Comparison of ENCODE assay signal across 9 mouse cellular contexts in genomic region chrX:103026256-103027028, GRCm38 (mm10).
DNase-seq lines count a peak whose midpoint lies in the region; ATAC-seq and TF ChIP-seq lines count a peak whose summit lies in the region.
"Had no signal": no experiment of that assay in that cellular context is flagged by ENCODE, and none has a peak within 500 bp of the region (broad histone marks: within the 10 kb centered on the region; RNA-seq: fewer than 3 reads in every experiment).

No protein-coding gene starts in this region.

- peak overlapping the region; percentile 50 for H3K9ac ChIP-seq in embryonic facial prominence, embryonic 12.5 days
- no peak overlapping the region for H3K9ac ChIP-seq in hindbrain, embryonic 13.5 days
- H3K9ac ChIP-seq in liver, embryonic 11.5 days (ENCODE audit: low read depth, low read length), result no peak overlapping the region

- H3ac ChIP-seq in myocyte (ENCODE audit: control insufficient read depth, insufficient read length), result no peak overlapping the region

- H3K4me1 ChIP-seq in embryonic facial prominence, embryonic 12.5 days, result no peaks in the 10 kb centered on the region
- H3K4me1 ChIP-seq in hindbrain, embryonic 13.5 days (replicated peaks), result no peaks in the 10 kb centered on the region
- no peaks in the 10 kb centered on the region for H3K4me1 ChIP-seq in liver, embryonic 11.5 days (replicated peaks; ENCODE audit: control insufficient read depth, insufficient read depth, low read length)

- H3K79me2 ChIP-seq in myocyte (ENCODE audit: control insufficient read depth, insufficient read depth), result no peaks in the 10 kb centered on the region

- TF ChIP-seq POLR2A in myocyte (IDR thresholded peaks at IDR 0.05; ENCODE audit: insufficient read length, low read depth), result no peak

- DNase-seq in cerebellum, postnatal 14 days, result peak; percentile 8 to 25
- no peak for DNase-seq in cerebellum, adult 8-10 months
- peak; percentile 59 for DNase-seq in liver, embryonic 11.5 days (ENCODE audit: low spot score)
- DNase-seq in urinary bladder, adult 2 months (ENCODE audit: low spot score), result no peak
- DNase-seq in frontal cortex, postnatal 10 days (ENCODE audit: low spot score in 2 of 2), result no peak

- H3K27ac ChIP-seq in embryonic facial prominence, embryonic 12.5 days, result peak overlapping the region; percentile 84
- H3K27ac ChIP-seq in hindbrain, embryonic 13.5 days, result no peak overlapping the region
- 0 out of 2 replicates have a peak overlapping the region, but pooled peaks have one; percentile 4 for H3K27ac ChIP-seq in liver, embryonic 11.5 days (ENCODE audit: low read depth, low read length)
- H3K27ac ChIP-seq: heart, adult 2 months had no signal

- 14% methylated on average over 21 of the region's 22 CpGs for WGBS in embryonic facial prominence, embryonic 12.5 days
- 14% methylated on average over 19 of the region's 22 CpGs for WGBS in hindbrain, embryonic 13.5 days
- WGBS in liver, embryonic 11.5 days, result 11% methylated on average over 22 of the region's 22 CpGs

- H3K4me2 ChIP-seq in embryonic facial prominence, embryonic 12.5 days (replicated peaks), result peak overlapping the region; percentile 44
- H3K4me2 ChIP-seq in hindbrain, embryonic 13.5 days, result peak overlapping the region; percentile 44
- H3K4me2 ChIP-seq in liver, embryonic 11.5 days, result peak overlapping the region; percentile 54
- H3K4me2 ChIP-seq in myocyte (ENCODE audit: low read depth), result peak overlapping the region; percentile 18

- H3K36me3 ChIP-seq in embryonic facial prominence, embryonic 12.5 days, result no peaks in the 10 kb centered on the region
- H3K36me3 ChIP-seq in hindbrain, embryonic 13.5 days, result no peaks in the 10 kb centered on the region
- H3K36me3 ChIP-seq in liver, embryonic 11.5 days (ENCODE audit: control insufficient read depth, insufficient read depth, low read length), result no peaks in the 10 kb centered on the region
- H3K36me3 ChIP-seq in myocyte (ENCODE audit: control insufficient read depth, insufficient read depth), result no peaks in the 10 kb centered on the region

- H3K4me3 ChIP-seq in embryonic facial prominence, embryonic 12.5 days, result peak overlapping the region; percentile 47
- peak overlapping the region; percentile 27 for H3K4me3 ChIP-seq in hindbrain, embryonic 13.5 days
- peak overlapping the region; percentile 40 for H3K4me3 ChIP-seq in liver, embryonic 11.5 days (ENCODE audit: low read depth, low read length)
- no peak overlapping the region for H3K4me3 ChIP-seq in myocyte
- H3K4me3 ChIP-seq: heart, adult 2 months had no signal

- peak; percentile 64; the same call in 1 of the 2 replicates for ATAC-seq in embryonic facial prominence, embryonic 12.5 days (ENCODE audit: insufficient number of reproducible peaks, insufficient read depth, low FRiP score, low TSS enrichment)
- peak; percentile 71 for ATAC-seq in hindbrain, embryonic 13.5 days (ENCODE audit: low FRiP score)
- ATAC-seq in liver, embryonic 11.5 days (replicated peaks; ENCODE audit: low FRiP score), result peak; percentile 62

- no peaks in the 10 kb centered on the region for H3K9me3 ChIP-seq in embryonic facial prominence, embryonic 12.5 days
- H3K9me3 ChIP-seq in hindbrain, embryonic 13.5 days, result no peaks in the 10 kb centered on the region
- H3K9me3 ChIP-seq in liver, embryonic 11.5 days (ENCODE audit: control insufficient read depth, low read length), result no peaks in the 10 kb centered on the region

- H3K27me3 ChIP-seq in embryonic facial prominence, embryonic 12.5 days, result peaks cover 3% of the 10 kb centered on the region; the same call in 1 of the 2 replicates
- peaks cover 17% of the 10 kb centered on the region for H3K27me3 ChIP-seq in hindbrain, embryonic 13.5 days
- H3K27me3 ChIP-seq in liver, embryonic 11.5 days (replicated peaks; ENCODE audit: control insufficient read depth, insufficient read depth, low read length), result peaks cover 5% of the 10 kb centered on the region; the same call in 1 of the 2 replicates
- no peaks in the 10 kb centered on the region for H3K27me3 ChIP-seq in myocyte (ENCODE audit: control insufficient read depth, insufficient read depth, insufficient read length)

TF ChIP-seq in myocyte, 11 proteins besides CTCF, POLR2A, EP300 and RAD21:
- TF ChIP-seq REST (IDR thresholded peaks at IDR 0.05; ENCODE audit: insufficient read depth, insufficient read length), result no peak
- no peak for TF ChIP-seq CEBPB (IDR thresholded peaks at IDR 0.05; ENCODE audit: insufficient read depth, poor library complexity, severe bottlenecking)
- TF ChIP-seq SRF (IDR thresholded peaks at IDR 0.05; ENCODE audit: control insufficient read depth, insufficient read length, low read depth), result no peak
- TF ChIP-seq TCF12 (IDR thresholded peaks at IDR 0.05; ENCODE audit: insufficient read depth, poor library complexity, severe bottlenecking), result no peak
- no peak for TF ChIP-seq E2F4 (IDR thresholded peaks at IDR 0.05; ENCODE audit: insufficient read depth)
- no peak for TF ChIP-seq MYOD1 (IDR thresholded peaks at IDR 0.05; ENCODE audit: control insufficient read depth in 1 of 3, insufficient read length in 2 of 3, low read depth in 2 of 3)
- TF ChIP-seq MYOG (IDR thresholded peaks at IDR 0.05; ENCODE audit: control insufficient read depth in 1 of 3, insufficient read depth in 1 of 3, insufficient read length in 2 of 3, low read depth in 2 of 3), result no peak
- no peak for TF ChIP-seq TCF3 (IDR thresholded peaks at IDR 0.05; ENCODE audit: insufficient read length, low read depth)
- no peak for TF ChIP-seq POLR2AphosphoS2 (IDR thresholded peaks at IDR 0.05; ENCODE audit: insufficient read length, low read depth)
- TF ChIP-seq USF1 (IDR thresholded peaks at IDR 0.05; ENCODE audit: low read depth), result no peak
- no peak for TF ChIP-seq MAX (IDR thresholded peaks at IDR 0.05; ENCODE audit: low read depth)

Comparison
In these comparisons a context has a peak if more than half of its experiments do, and no peak if none do; other contexts are left out.
1. DNase-seq: peak in cerebellum, postnatal 14 days (2 of 2) and liver, embryonic 11.5 days (single experiment); none in cerebellum, adult 8-10 months (single experiment), urinary bladder, adult 2 months (single experiment) and frontal cortex, postnatal 10 days (0 of 2).
2. Peak in every context shown above with its lines, with median percentiles within 50 percentile points of each other: ATAC-seq and H3K4me2 ChIP-seq.